Mouse (Mus musculus) 3T3-L1 (cell line): ENCODE data around the gene C1qc.

Experiments
- DNase-seq: peaks from one replicate; pipeline ENCODE4 v3.0.0-alpha.2; 2015; ENCODE audit warnings: low read depth, low spot score

The C1qc gene

GRCm38 (mm10) chr4:136895861-136896260, 3.0 kb upstream of the C1qc start:
- DNase-seq, result no peak

- DNase-seq, result no peak
These were observed 2.0 kb upstream of the C1qc start for GRCm38 (mm10) chr4:136894821-136895220.

- peak; percentile 53 for DNase-seq
These were observed 1.1 kb upstream of the C1qc start for GRCm38 (mm10) chr4:136893691-136894543.

- DNase-seq, result no peak
These were observed 494 bp downstream of the C1qc start for GRCm38 (mm10) chr4:136892371-136892770.

GRCm38 (mm10) chr4:136891115-136891514, 1.8 kb downstream of the C1qc start:
- DNase-seq, result no peak

- DNase-seq, result no peak
These were observed 2.9 kb downstream of the C1qc start for GRCm38 (mm10) chr4:136889981-136890380.

GRCm38 (mm10) chr4:136887714-136888113, 5.2 kb downstream of the C1qc start:
- DNase-seq, result no peak

- no peak for DNase-seq
These were observed 6.8 kb downstream of the C1qc start, which contains the start of gene C1qb for GRCm38 (mm10) chr4:136886101-136886500. Gene C1qb (minus strand): TSS chr4:136886187.

- peak; percentile 65 for DNase-seq
These were observed 14.3 kb downstream of the C1qc start for GRCm38 (mm10) chr4:136878601-136879000.

- DNase-seq, result no peak
These were observed 14.7 kb downstream of the C1qc start for GRCm38 (mm10) chr4:136878171-136878570.

GRCm38 (mm10) chr4:136876971-136877370, 15.9 kb downstream of the C1qc start:
- peak; percentile 60 for DNase-seq

- DNase-seq, result no peak
These were observed 17.9 kb downstream of the C1qc start for GRCm38 (mm10) chr4:136875012-136875411.

- DNase-seq, result no peak
These were observed 24.5 kb downstream of the C1qc start for GRCm38 (mm10) chr4:136868371-136868770.

- DNase-seq, result no peak
These were observed 25.0 kb downstream of the C1qc start for GRCm38 (mm10) chr4:136867690-136868345.

- no peak for DNase-seq
These were observed 27.3 kb downstream of the C1qc start for GRCm38 (mm10) chr4:136865531-136865930.

- no peak for DNase-seq
These were observed 28.0 kb downstream of the C1qc start for GRCm38 (mm10) chr4:136864751-136865470.

- DNase-seq, result no peak
These were observed 29.3 kb downstream of the C1qc start for GRCm38 (mm10) chr4:136863517-136863916.

- no peak for DNase-seq
These were observed 30.5 kb downstream of the C1qc start for GRCm38 (mm10) chr4:136862411-136862810.

- peak; percentile 31 for DNase-seq
These were observed 31.1 kb downstream of the C1qc start for GRCm38 (mm10) chr4:136861806-136862205.

GRCm38 (mm10) chr4:136860022-136860421, 32.8 kb downstream of the C1qc start:
- no peak for DNase-seq

GRCm38 (mm10) chr4:136855081-136855480, 37.8 kb downstream of the C1qc start:
- peak; percentile 25 for DNase-seq

- no peak for DNase-seq
These were observed 39.9 kb downstream of the C1qc start for GRCm38 (mm10) chr4:136852989-136853388.
